Mouse (Mus musculus): ENCODE measurements around the gene Gm21961. TPM values are rescaled to one million over a fixed set of nuclear protein-coding genes. Genes with fewer than 3 reads are reported as not detected.

The Gm21961 gene
- polyA plus RNA-seq, 1 experiment from 2014 or later = not detected

Other genes starting within 250 kb of the Gm21961 start
- not detected in 2 replicates for gene Gm21798, start 197.2 kb downstream of the Gm21961 start, polyA plus RNA-seq (2014; fragmentation: Nextera tagmentation; extraction: Ambion mirVana)

Measured in midbrain, embryonic 11.5 days (tissue).